Mouse (Mus musculus) frontal cortex, adult 2 months (tissue): ENCODE data around the gene Cdc40. TPM values are rescaled to one million over a fixed set of nuclear protein-coding genes. Genes with fewer than 3 reads are reported as not detected.

Experiments
- DNase-seq, 2 experiments: peaks; one replicate each; pipeline ENCODE4 v3.0.0; 2022; ENCODE audit warnings: low spot score in 1 of 2; ENCODE audit errors: extremely low spot score in 1 of 2
- polyA plus RNA-seq: library from polyadenylated mRNA; depleted of rRNA; stranded (reverse); fragments of >200 nt; gene quantifications from 2 replicates; pipeline ENCODE4 v1.2.3, GENCODE M21; 2012; rRNA removed

Gene Cdc40
- polyA plus RNA-seq, result 29.7 and 32.6 TPM in 2 replicates

DNA sequence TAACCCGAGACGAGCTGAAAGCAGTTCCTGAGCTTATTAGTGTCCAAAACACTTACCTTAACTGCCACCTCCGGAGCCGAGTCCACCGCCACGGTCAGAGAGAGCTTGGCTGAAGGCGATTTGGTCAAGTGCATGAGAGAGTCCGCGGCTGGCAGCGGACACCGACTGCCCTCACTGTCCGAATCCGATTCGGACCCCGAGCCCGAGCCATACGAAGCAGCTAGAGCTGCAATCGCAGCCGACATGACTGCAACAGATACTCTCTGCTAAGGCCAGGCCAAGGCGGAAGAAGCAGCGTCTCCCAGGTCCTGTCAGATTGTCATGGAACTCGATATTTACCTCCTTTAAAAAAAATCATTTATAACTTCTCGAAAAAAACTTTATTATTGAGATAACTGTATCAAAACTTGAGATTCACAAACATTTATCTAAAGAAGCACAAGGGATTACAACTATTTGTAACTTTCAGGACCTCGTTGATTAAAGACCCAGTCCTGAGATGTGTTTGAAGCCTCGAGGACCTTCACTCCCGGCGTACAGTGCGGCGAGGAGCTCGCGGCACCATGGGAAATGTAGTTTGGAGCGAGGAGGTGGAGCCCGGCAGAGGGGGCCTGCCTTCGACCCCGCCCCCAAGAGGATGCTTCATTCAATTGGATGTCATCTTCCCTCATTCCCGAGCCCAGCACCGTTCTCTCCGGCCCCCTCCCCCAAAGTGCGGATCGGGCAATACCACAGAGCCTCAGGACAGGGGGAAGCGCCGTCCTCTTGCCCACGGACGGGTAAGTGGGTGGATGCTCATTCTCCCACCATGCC is at the start of gene Cdc40, which contains the start of gene Wasf1:
Gene Cdc40 (minus strand): TSS at position 481 of the 813 bp plus-strand sequence.
Gene Wasf1 (plus strand): TSS at position 645 of the 813 bp plus-strand sequence.
- peak; percentile 98 to 99 for DNase-seq

DNA sequence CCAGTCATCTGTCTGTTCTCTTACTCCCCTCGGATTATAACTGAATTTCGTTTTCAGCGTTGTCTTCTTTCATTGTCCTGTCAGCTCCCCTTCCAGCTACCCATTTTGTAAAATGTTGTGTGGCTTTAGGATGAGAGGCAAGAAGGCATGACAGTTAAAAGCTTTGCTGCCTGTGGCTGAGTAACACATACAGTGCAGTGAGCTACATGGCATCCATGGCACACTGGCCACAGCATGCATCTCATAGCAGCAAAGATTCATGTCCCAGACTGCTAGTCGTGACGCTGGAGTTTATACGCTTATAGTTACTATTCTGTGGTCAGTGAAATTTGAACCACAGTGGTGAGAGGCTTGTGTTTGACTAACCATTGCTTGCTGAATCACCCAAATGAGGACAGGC is 36.4 kb upstream of the Cdc40 start:
- DNase-seq, result no peak

DNA sequence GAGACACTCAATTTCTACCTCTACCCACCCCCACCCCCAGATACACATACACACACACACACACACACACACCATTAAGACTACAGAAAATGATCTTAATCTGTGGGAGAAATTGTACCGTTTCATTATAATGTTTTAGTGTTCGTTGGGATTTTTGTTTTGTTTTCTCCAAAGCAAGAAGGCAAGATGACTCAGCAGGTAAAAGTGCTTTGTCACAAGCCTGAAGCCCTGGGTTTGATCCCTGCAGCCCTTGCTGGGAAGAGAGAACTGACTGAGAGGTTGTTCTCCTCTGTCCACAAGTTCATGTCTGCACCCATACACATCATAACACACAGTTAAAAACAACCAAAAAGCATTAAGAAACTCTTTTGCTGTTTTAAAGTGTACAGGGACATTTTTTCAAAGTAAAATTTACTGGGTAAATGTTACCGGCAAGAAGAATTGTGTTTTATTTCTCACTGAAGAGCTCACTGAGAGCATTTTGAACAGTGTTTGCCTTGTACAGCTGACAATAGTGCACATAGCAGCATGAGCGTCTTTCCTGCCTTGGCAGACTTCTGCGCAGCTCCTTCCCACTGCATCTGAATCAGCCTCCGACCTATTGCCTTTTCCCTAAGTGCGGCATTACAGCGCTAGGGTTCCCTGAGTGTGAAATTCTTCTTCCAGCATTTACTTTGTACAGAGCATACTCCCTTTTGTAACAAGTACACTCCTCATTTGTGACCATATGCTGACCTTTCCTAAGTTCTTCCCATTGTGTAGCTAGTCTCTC is 35.7 kb upstream of the Cdc40 start:
- DNase-seq, result peak in 1 of 2 experiments; percentile 53

DNA sequence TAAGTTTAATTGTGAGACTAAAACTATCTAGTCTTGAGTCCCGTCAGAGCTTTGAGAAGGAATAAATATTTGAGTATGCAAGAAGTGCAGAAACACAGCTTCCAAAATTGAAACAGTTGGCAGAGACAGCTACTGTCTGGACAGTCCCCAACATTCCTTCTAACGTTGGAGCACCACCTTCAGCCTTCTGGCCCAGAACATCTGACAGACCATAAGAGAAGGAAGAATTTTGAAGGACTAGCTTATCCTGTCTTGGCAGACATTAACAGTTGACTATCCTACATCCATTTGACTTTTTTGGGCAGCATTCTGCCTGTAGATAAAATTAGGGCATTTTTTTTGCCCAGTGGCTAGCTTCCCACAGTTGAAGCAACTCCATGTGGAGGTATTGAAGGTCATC is 32.1 kb upstream of the Cdc40 start:
- DNase-seq, result no peak

DNA sequence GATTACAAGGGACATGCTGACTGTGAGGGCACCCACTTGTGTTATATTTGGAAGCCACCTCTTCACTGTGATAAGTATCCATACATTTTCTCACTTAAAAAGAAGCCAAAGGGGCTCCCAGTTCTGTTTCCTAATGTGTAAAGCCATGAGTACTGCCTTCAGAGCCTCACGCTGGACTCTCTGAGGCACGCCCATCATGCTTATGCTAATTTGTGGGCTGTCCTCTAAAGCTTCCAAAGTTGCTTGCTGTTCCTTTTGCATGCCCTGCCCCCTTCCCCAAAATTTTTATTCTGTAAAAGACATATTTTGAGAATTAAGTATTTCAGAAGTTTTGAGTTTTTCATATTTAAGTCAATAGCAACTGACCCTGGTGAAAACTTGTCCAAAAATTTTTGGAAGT is 27.7 kb upstream of the Cdc40 start:
- DNase-seq, result no peak

DNA sequence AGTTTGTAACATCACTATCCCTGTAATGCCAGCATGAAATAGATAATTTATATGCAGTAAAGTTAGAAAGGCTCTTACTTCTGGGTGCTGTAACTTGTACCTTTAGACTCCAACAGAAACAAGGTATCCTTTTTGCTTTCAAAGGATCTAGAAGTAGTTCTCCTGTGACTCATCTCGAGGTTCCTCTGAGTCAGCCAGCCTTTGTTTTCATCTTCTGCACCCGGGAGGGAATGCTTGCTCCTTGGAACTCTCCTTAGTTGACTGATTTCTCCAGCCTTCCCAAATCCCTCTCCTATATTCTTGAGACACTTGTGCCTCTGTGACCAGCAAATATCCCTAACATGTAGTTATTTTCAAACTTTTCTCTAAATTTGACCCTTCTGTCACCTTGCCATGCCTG is 25.5 kb upstream of the Cdc40 start:
- DNase-seq, result peak in 1 of 2 experiments; percentile 63

DNA sequence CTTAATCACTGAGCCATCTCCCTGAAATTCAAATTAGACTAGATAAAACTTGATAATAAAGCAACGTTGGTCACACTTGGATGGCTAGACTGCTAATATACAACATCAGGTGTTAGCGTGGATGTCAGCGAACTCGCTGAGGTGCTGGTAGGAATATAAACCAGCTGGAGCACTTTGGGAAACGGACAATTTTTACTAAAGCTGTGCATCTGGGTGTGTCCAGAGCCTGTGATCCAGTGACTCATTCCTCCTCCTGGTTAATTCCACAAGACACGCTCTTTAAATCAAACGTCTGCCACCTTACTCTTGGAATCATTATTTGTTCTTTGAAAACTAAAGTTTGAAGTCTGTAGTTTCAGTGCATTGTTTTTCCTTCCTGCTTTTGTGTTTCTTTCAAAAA is 23.7 kb upstream of the Cdc40 start:
- DNase-seq, result no peak

DNA sequence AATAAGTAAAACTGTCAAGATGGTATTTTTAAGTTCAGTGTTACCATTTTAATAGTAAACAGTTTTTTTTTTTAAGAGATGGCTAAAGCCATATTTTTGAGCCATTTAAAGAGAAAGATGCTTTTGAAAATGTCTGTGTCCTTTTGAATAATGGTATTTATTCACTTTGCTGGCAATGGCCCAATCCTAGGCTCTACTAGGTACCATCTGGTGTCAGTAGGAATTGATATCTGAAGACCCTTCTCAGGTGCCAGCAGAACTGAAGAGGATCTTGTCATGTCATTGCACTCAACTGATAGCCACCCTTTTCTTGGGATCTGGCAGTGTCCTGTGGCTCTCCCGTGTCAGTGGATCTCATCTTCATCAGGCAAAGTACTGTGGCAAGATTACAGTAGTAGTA is 23.0 kb upstream of the Cdc40 start:
- no peak for DNase-seq

DNA sequence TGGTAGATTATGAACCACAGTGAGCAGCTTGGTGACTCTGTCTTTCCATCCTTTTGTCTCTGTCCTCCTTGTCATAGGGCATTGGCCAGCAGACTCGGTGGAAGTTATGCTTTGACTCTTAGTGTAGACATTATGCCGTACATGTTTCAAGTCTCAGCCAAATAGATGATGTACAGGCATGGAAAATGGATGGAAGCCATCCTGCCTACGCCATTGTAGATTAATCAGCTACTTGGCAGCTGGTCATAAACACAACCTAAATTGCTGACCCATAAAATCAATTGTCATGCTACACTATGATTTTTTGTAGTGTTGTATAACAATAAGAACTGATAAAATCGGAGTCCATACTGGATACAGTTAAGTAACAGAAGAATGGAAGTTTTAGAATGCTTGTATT is 18.7 kb upstream of the Cdc40 start:
- no peak for DNase-seq

DNA sequence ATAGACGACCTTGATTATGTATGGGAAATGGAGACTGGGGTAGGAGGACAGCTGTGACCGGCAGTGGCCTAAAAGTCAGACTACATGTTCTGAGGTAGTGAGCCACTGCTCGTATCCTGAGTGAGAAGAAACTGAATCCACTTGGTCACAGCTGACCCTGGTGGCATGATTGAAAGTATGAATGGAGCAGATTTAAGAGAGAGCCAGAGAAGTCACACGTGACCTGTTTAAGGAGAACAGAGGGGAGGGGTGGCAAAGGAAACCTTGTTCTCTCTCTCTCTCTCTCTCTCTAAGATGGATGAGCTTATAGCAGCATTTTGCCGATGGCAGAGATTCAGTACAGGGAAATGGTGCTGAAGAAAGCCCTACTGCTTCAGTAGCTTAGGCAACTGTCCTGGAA is 13.5 kb upstream of the Cdc40 start:
- DNase-seq, result no peak

DNA sequence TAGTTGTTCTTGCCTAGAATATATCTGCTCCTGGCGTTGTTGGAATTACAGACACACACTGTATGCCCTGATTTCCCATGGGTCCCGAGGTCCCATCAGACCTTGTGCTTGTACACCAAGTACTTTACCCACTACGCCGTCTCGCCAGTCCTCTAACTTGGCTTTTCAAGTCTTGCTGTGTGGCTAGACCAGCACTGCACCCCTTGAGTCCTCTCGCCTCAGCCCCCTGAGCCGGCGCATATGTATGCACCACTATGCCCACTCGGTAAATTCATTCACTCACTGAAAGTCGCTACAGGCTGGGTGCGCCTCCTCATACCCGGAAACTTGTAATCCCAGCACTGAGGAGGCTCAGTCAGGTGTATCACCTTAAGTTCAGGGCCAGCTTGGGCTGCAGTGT is 12.7 kb upstream of the Cdc40 start:
- DNase-seq, result no peak

DNA sequence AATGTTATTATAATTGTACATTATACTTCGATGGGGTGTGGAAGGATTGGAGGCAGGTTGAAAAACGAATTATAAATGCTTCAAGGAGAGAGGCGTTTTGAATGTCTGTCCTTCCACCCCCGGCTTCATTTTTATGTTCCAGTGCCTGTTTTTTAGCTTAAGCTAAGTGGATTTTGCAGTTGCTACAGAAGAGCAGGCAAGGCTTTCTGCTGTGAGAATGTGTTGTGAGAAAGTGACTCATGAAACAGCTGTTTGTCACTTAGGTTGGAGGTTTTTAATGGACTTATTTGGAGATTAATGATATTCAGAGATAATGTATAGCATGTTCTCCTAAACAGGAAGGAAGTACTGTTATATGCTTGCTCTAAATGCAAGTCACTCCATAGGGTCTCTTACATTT is 6.0 kb upstream of the Cdc40 start:
- DNase-seq, result peak in 1 of 2 experiments; percentile 59

DNA sequence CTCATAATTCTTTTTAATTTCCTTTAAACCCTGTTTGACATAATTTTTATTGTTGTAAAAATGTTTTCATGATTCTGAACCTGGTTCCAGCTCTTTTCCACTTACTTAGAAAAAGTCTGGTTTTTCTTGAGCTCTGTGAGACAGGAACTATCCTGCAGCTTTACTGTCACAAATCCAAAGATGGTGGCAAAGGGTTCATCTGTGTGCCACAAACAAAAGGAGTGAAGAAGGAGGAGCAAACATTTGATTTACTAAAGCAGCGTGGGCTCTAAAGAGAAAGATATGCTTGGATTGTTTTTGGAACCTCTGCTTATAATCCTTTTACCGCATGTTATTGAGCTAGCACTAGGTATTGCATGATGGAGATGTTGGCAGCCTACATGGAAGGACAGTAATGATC is 4.2 kb upstream of the Cdc40 start:
- DNase-seq, result no peak

DNA sequence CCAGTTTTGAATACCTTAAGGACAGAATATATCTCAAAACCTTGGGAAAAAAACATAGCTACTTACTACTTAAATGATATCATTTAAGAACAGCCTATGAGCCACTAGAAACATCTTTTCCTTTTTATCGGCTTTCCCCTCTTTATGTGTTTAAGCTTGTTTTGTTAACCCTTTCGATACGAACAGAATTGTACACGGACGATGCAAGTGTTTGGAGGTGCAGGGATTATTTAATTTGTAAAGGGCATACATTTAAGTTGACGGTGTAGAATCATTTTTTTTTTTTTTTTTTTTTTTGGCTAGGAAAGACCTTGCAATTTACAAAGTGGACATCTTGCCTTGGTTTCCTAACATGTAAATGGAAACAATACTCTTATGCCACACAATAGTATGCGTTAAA is 2.3 kb upstream of the Cdc40 start:
- DNase-seq, result no peak

DNA sequence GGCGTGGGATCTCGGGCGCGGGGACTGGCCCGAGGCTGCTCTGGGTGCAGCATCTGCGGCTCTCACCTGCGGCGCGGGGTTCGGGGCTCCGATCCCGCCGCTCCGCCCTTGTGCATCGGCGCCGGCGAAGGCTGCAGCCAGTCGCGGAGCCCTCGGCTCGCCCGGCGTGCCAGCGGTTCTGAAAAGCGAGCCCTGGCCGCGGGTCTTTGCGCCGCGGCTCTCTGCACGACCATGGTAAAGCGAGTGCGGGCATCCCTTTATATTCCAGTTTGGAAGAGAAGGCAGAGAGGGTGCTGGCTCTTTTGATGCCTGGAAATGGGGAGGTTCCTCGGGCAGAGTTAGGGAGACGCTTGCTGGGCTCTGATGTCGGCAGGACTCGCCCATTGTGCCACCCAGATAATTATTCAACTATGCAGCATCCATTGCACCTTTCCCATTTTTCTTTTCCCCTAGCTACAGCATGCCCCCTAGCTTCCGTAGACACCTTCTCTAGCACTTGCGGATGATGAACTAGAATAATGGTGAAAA is 1.2 kb upstream of the Cdc40 start:
- DNase-seq, result peak in 1 of 2 experiments; percentile 63

DNA sequence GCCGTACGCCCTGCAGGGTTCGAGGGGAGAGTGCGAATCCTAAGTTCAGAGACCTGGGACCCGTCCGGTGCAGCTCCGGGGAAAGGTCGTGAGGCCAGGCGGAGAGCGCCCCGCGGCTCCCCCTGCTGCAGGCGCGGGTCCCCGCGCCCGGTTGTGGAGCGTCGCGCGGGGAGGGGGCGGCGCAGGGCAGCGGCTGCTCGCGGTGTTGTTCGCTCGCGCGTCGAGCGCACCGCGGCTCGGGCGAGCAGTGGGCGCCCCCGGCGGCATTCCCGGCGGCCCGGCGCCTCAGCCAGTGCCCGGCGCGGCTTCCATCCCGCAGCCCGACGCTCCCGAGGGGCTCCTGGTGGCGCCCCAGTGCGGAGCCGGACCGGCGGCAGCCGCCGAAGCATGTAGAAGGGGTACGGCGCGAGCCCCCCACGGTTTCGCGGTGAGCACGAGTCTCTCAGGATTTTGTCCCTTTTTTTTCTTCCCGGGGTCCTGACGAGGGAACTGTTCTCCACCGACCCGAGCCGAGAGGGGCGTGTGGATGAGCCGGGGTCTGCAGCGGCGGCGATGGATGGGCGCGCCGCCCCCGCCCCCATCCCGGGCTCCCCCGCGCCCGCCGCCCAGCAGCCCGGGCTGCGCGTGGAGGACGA is 650 bp upstream of the Cdc40 start:
- DNase-seq, result no peak

DNA sequence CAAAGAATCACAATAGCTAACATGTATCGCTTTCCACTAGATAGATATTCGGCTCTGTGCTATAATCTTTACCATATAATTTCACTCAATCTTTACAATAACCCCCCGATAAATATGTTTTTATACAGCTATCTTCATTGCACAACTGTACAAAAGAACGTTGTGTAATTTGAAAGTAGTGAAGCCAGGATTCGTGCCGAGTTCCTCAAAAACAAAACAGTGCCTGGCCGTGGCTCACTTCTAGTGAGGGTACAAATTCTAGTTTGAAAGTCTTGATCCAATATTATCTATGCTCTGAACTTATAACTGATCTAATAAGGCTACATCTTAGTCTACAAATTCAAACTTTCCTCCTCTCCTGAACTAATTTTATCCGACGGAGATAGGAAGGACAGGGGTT is 778 bp downstream of the Cdc40 start:
- no peak for DNase-seq

DNA sequence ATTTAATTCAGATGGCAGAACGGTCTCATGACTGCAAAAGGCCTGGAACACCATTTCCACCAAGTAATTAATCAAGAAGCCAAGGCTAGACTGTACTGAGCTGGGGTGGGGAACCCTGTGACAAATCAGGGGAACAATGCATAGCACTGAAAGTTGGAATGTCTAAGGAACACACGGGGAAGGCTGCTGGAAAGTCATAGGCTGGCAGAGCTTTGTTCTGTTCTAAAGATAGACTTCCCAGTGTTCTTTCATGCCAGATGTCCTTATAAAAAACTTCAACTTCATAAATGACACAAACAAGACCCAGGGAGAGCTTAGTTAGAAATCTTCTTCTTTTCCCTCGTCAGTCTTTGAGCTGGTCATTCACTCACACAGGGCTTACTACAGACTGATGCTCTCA is 1.9 kb downstream of the Cdc40 start:
- no peak for DNase-seq

DNA sequence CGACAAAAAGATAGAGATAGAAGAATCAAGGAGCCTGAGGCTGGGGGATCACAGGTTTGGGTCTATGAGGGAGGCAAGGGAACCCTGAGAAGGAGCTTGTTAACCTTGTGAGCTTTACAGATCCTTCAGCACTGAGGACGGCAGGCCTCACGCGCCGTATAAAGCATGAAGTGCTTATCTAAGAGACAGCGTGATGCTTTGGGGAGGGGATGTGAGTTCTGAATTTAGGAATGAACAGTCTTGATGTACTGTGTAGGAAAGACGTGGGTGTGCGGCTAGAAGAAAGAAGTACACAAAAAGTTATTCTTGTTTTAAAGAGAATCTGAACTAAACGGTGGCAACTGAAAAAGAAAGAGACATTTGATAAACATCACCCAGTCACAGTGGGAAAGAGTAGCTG is 3.1 kb downstream of the Cdc40 start:
- DNase-seq, result peak; percentile 48 to 59

DNA sequence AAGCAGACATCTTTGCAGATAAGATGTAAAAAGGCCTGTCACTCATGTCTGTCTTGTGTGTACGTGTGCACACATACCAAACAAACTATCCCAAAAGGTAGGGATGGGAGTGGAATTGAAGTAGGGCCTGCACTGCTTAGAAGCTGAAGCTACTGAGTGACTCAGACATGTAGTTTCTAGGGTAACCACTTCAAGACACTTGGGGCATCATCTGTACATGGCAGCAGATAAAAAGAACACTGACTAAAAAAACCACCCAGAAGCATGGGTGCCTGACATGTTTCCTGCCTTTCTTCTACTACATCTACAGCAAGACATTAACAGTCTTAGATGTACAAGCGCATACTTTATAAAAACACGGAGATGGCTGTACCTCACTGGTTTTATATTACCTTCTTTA is 4.9 kb downstream of the Cdc40 start:
- no peak for DNase-seq

DNA sequence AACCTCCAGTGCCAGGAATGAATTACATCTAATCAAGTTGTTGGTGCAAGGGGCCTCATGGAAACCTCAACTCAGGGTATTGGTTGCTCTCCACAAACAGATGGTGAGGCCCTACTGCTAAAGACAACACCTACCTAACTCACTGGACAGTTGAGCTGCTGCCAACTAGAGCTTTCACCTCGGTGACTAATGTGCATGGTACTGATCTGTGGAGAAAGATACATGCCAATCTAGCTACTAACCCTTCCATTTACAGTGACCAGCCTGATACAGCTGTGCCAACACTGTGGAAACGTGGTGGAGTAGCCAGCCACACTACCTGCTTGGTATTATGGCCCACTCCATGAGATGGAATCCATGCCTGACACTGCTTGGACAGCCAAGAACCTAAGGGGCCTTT is 11.1 kb downstream of the Cdc40 start:
- no peak for DNase-seq
